Mouse (Mus musculus) midbrain, embryonic 15.5 days (tissue): ENCODE results near the gene A430078G23Rik. TPM values are rescaled to one million over a fixed set of nuclear protein-coding genes. Genes with fewer than 3 reads are reported as not detected.
A peak's percentile ranks its signal among the peaks of the same experiment; 100 is the strongest.

ENCODE experiments used
- ATAC-seq: fragments of 200-750 bp; cut with Nextera tagmentation; replicated peaks from 2 replicates; pipeline ENCODE4 v1.8.0; 2017; ENCODE audit warnings: moderate TSS enrichment
- H3K27ac ChIP-seq: fragments of 300-500 bp; sonication (generic); 2 replicates; pipeline ENCODE4 v1.5.1; 2015; ENCODE audit warnings: mild to moderate bottlenecking, inconsistent platforms
- H3K27me3 ChIP-seq: fragments of 300-500 bp; sonication (generic); replicated peaks from 2 replicates; pipeline ENCODE4 v1.6.1; 2015; ENCODE audit warnings: inconsistent platforms
- H3K36me3 ChIP-seq: fragments of 300-500 bp; sonication (generic); replicated peaks from 2 replicates; pipeline ENCODE4 v1.6.1; 2015; ENCODE audit warnings: inconsistent platforms
- H3K4me1 ChIP-seq: fragments of 300-500 bp; sonication (generic); 2 replicates; pipeline ENCODE4 v1.6.1; 2015; ENCODE audit warnings: inconsistent platforms
- H3K4me2 ChIP-seq: fragments of 300-500 bp; sonication (generic); 2 replicates; pipeline ENCODE4 v1.6.1; 2015; ENCODE audit warnings: inconsistent platforms, mild to moderate bottlenecking, moderate library complexity
- H3K4me3 ChIP-seq: fragments of 300-500 bp; sonication (generic); 2 replicates; pipeline ENCODE4 v1.5.1; 2015; ENCODE audit warnings: mild to moderate bottlenecking, inconsistent platforms
- H3K9ac ChIP-seq: fragments of 300-500 bp; sonication (generic); 2 replicates; pipeline ENCODE4 v1.6.1; 2015; ENCODE audit warnings: mild to moderate bottlenecking, inconsistent platforms
- H3K9me3 ChIP-seq: fragments of 300-500 bp; sonication (generic); 2 replicates; pipeline ENCODE4 v1.6.1; 2016; ENCODE audit warnings: inconsistent platforms
- WGBS: fragments of 180-500 bp; shearing (Covaris S2); methylation state at CpG from one replicate; pipeline ENCODE4 v1.1.7; 2015; ENCODE audit warnings: mixed read lengths; 5-methylcytosine and 5-hydroxymethylcytosine counted together
- polyA plus RNA-seq: library from polyadenylated mRNA; unstranded; fragments of >200 nt; fragmentation: Nextera tagmentation; extraction: Ambion mirVana; gene quantifications from 2 replicates; pipeline ENCODE4 v1.2.1, GENCODE M21; 2015

The A430078G23Rik gene
- polyA plus RNA-seq, 1 experiment from 2014 or later, result not detected

DNA sequence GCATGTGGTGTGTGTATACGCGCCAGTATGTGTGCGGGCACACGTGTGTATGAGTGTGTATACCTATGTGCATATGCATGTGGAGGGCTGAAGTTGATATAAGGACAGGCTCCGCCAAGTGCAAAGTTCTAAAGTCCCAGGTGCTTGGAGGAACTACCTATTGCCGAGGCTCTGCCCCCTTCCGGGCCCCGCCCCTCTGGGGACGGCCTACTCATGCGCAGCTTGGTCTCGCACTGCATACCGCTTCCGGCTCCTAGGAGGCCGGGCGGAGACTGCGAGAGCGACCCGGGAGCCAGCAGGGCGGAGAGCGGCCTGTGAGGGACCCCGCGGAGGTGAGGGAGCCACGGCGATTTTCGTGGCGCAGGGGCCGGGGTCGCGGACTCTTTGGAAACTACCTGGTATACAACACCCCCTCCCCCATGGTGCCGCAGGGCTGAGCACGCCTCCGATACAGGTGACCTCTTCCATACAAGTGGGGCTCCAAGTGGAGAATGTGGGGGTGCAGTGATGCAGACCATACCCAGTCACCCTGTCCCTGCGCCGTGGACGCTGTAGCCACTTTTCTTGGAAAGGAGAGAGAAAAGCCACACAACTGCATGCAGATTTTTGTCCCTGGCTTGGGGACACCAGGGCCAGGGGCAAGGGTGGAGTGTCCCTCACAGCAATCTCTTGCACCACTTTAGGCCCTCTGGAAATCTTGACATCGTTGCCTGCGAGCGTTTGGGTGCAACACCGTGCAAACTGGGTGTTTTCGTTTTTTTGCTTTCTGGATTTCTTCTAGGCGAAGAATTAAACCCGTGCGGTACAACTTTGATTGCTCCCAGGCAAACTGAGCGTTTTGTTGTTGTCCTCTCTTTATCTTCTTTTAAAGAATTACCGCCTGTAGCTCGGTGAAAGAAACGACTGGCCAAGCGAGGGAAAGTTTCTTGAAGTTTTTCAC is 39.8 kb downstream of the A430078G23Rik start, which contains the start of gene Arhgef18:
TSS of gene Arhgef18 (plus strand) at position 236 of the 940 bp plus-strand sequence.
- Histone ChIP-seq H3K9me3 (no peaks in the 10 kb centered on the region), H3K27me3 (no peaks in the 10 kb centered on the region), H3K4me2 (peak within 1 kb of the TSS; percentile 93), H3K4me1 (peaks cover 29% of the 10 kb centered on the region), H3K9ac (peak within 1 kb of the TSS; percentile 83), H3K36me3 (no peaks in the 10 kb centered on the region), H3K4me3 (peak within 1 kb of the TSS; percentile 88), H3K27ac (peak within 1 kb of the TSS; percentile 52)
- peak; percentile 99 for ATAC-seq
- under 1% methylated on average over 48 of the region's 48 CpGs for WGBS

DNA sequence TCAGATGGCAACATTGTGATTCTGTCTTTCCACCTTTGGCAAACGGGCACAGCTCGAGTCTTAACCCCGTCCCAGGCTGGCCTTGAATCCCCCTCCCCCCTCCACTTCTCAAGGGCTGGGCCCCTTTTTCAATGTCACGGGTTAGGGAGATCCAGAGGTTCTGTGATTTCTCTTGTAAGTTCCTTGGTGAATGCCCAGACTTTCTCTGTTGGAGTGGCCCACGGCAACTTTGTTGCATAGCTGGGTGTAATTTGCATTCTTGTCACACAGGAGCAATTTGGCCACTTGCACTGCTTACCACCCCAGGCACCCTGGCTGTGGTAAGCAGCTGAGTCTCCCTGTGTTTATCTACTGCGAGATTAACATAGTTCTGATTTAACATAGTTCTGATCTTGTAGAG is 41.4 kb downstream of the A430078G23Rik start:
- peaks cover 29% of the 10 kb centered on the region for H3K4me1 ChIP-seq
- no peaks in the 10 kb centered on the region for H3K9me3 ChIP-seq
- no peak overlapping the region for H3K9ac ChIP-seq
- H3K27ac ChIP-seq, result no peak overlapping the region
- 5% methylated on average over 6 of the region's 6 CpGs for WGBS
- H3K4me2 ChIP-seq, result peak overlapping the region; percentile 93; the same call in 1 of the 2 replicates
- ATAC-seq, result no peak
- no peak overlapping the region for H3K4me3 ChIP-seq
- H3K36me3 ChIP-seq, result no peaks in the 10 kb centered on the region
- H3K27me3 ChIP-seq, result no peaks in the 10 kb centered on the region

DNA sequence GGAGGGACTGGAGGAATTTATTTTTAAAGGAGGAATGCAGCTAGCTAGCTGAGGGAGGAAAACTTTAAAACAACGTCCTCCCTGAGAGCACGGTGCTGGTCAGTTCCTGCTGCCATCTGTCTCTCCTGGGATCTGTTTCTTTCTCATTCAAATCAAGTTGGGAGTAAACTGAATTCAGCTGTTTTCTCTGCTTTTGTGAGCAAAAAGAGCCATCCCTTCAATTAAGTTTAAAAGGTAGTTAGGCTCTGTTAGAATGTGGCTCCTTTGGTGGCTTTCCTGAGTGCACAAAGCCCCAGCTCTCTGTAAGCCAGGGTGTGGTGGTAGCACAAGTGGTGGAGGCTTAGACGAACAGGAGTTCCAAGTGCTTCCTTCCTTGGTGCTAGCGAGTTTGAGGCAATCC is 42.0 kb downstream of the A430078G23Rik start:
- WGBS, result 15% methylated on average over 4 of the region's 4 CpGs
- no peak for ATAC-seq
- Histone ChIP-seq H3K9me3 (no peaks in the 10 kb centered on the region), H3K27ac (0 out of 2 replicates have a peak overlapping the region, but pooled peaks have one; percentile 45), H3K27me3 (no peaks in the 10 kb centered on the region), H3K36me3 (no peaks in the 10 kb centered on the region), H3K4me2 (0 out of 2 replicates have a peak overlapping the region, but pooled peaks have one; percentile 93), H3K9ac (no peak overlapping the region), H3K4me3 (no peak overlapping the region), H3K4me1 (peaks cover 29% of the 10 kb centered on the region)

DNA sequence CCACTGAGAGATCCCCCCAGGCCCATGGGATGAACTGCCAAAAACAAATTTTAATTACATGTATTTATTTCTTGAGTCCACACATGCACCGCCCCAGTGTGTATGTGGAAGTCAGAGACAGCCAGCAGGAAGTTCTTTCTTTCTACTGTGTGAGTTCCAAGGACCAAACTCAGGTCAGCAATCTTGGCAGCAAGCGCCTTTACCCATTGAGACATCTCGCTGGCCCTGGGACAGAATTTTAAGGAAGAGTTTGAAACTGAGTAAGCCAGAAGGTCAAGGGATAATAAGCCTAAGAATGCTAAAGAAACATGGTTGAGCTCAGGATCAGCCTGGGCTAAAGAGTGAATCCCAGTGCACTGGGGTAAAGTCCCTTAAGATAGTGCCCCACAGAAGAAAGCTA is 44.4 kb downstream of the A430078G23Rik start:
- Histone ChIP-seq H3K9ac (no peak overlapping the region), H3K36me3 (no peaks in the 10 kb centered on the region), H3K9me3 (no peaks in the 10 kb centered on the region), H3K4me1 (peaks cover 25% of the 10 kb centered on the region), H3K27me3 (no peaks in the 10 kb centered on the region), H3K4me2 (no peak overlapping the region), H3K27ac (no peak overlapping the region), H3K4me3 (no peak overlapping the region)
- 93% methylated on average over 3 of the region's 3 CpGs for WGBS
- no peak for ATAC-seq

DNA sequence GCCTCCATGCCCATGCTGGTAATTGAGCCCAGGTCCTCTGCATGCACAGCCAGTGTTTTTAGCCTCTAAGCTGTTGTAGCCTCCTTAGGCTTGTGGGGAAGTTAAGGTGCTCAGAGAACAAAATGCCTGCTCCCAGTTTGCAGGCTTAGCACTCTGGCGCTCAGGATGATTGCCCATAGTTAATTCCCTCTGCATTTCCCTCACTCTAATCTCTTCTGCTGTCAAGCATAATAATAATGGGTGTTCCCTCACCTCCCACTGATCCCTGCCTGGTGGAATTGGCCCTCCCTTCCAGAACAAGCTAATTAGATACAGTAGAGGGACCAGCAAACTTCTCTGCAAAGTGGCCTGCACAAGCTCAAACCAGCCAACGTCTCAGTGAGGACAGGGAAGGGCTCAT is 47.3 kb downstream of the A430078G23Rik start:
- WGBS, result 23% methylated on average over 2 of the region's 2 CpGs
- Histone ChIP-seq H3K27ac (no peak overlapping the region), H3K36me3 (no peaks in the 10 kb centered on the region), H3K4me1 (no peaks in the 10 kb centered on the region; the same call in 1 of the 2 replicates), H3K9me3 (no peaks in the 10 kb centered on the region), H3K4me2 (no peak overlapping the region), H3K9ac (no peak overlapping the region), H3K27me3 (no peaks in the 10 kb centered on the region), H3K4me3 (no peak overlapping the region)
- no peak for ATAC-seq

DNA sequence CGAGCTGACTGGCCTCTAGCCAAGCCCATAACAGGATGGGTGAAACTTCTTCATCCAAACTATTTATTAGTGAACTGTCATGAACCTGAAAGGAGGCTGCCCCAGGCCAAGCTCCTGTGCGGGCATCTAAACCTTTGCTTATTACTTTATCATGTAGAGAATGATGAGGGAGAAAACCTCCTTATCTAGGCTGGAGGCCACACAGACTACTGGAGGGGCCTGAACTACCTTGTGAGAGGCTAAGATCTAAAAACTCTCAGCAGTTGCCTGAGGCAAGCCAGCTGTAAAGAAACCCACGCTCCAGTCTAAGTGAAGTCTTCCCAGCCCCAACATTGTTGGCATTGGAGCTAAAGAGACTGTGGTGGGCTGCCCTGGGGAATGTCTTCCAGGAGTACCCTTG is 54.2 kb downstream of the A430078G23Rik start:
- no peak for ATAC-seq
- WGBS, result 91% methylated on average over 3 of the region's 3 CpGs

DNA sequence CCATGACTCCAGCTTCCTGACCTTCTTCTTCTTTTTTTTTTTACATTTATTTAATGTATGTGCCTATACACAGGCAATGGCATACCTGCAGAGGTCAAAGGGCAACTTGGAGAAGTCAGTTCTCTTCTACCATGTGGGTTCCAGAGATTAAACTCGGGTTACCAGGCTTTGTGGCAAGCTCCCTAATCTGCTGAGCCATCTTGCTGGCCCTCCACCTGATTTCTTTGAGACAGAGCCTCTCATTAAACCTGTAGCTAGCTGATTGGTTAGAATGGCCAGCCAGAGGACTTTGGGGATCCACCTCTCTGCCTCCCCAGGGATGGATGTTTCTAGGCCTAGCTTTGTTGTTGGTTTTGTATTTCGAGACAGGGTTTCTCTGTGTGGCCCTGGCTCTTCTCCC is 57.9 kb downstream of the A430078G23Rik start:
- H3K9me3 ChIP-seq, result no peaks in the 10 kb centered on the region
- H3K27ac ChIP-seq, result no peak overlapping the region
- H3K4me2 ChIP-seq, result no peak overlapping the region
- H3K27me3 ChIP-seq, result no peaks in the 10 kb centered on the region
- no peaks in the 10 kb centered on the region for H3K36me3 ChIP-seq
- 86% methylated on average over 2 of the region's 2 CpGs for WGBS
- no peak for ATAC-seq
- no peak overlapping the region for H3K4me3 ChIP-seq
- no peak overlapping the region for H3K9ac ChIP-seq
- peaks cover 11% of the 10 kb centered on the region for H3K4me1 ChIP-seq

More for the DNA sequence above, 54.2 kb downstream of the A430078G23Rik start:
- no peak overlapping the region for H3K4me3 ChIP-seq
- H3K27ac ChIP-seq, result no peak overlapping the region
- no peak overlapping the region for H3K4me2 ChIP-seq
- H3K9me3 ChIP-seq, result no peaks in the 10 kb centered on the region
- no peaks in the 10 kb centered on the region for H3K36me3 ChIP-seq
- H3K9ac ChIP-seq, result no peak overlapping the region
- H3K27me3 ChIP-seq, result no peaks in the 10 kb centered on the region
- no peaks in the 10 kb centered on the region for H3K4me1 ChIP-seq

DNA sequence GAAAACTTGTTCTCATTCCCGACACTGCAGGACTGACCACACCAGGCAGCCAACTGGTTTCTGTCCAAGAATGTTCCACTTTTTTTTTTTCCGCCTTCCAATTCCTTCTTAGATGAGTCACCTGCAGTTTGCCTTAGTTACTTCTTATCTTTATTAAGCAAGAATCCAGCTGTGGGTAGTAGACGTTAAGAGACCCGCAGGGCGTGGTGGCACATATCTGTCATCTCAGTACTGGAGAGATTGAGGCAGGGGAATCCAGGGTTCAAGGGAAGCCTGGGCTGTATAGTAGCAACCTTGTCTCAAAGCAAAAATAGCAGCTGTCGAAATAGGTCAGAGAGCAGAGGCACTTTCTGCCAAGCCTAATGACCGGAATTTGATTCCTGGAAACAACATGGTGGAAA is 58.7 kb downstream of the A430078G23Rik start:
- Histone ChIP-seq H3K36me3 (no peaks in the 10 kb centered on the region), H3K27ac (no peak overlapping the region), H3K27me3 (no peaks in the 10 kb centered on the region), H3K4me1 (peaks cover 18% of the 10 kb centered on the region), H3K9me3 (no peaks in the 10 kb centered on the region), H3K4me2 (no peak overlapping the region), H3K4me3 (no peak overlapping the region), H3K9ac (no peak overlapping the region)
- ATAC-seq, result no peak
- WGBS, result 93% methylated on average over 7 of the region's 7 CpGs

DNA sequence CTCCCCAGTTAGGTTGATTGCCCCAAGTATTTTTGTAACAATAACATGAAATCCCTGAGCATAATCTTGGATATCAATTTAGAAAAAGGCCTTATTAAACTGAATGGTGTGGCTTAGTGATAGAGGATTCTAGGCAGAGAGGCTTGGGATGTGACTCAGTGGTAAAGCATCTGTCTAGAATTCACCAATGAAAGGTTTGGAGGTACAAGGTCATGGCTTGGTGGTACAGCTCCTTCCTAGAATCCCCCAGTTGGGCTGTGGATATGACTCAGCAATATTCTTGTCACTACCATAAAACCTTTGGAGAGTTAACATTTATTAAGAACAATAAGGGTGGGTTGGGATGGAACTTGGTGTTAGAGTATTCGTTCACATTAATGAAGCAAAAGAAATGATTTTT is 59.6 kb downstream of the A430078G23Rik start:
- Histone ChIP-seq H3K4me3 (no peak overlapping the region), H3K4me1 (peaks cover 27% of the 10 kb centered on the region), H3K36me3 (no peaks in the 10 kb centered on the region), H3K27ac (no peak overlapping the region), H3K9me3 (no peaks in the 10 kb centered on the region), H3K9ac (no peak overlapping the region), H3K27me3 (no peaks in the 10 kb centered on the region), H3K4me2 (no peak overlapping the region)
- ATAC-seq, result no peak
- WGBS, result 94% methylated on average over 1 of the region's 1 CpGs

DNA sequence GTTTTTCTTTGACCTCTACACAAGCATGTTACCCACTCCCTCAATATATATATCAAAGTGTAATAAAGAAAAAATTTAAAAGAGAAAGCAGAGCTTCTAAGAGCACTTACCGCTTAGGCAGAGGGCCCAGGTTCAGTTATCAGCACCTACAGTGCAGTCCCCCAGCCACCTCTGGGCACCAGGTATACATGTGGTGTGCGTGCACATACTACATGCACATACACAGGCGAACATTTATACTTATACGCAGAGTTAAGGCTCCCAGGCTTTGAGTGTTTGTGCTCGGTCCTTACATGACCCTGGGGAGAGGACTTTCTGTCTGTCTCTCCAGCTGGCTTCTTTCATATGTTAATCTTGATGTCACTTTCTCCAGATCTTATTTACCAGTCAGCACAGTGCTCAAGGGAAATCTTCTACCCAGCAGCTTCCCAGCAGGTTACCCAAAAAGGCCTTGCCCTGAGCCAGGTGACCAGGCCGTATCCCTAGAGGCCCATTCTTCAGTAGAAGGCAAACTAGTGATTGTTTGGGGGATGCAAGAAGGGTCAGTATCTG is 61.5 kb downstream of the A430078G23Rik start:
- H3K36me3 ChIP-seq, result no peaks in the 10 kb centered on the region
- H3K9me3 ChIP-seq, result no peaks in the 10 kb centered on the region
- no peak overlapping the region for H3K4me2 ChIP-seq
- WGBS, result 35% methylated on average over 6 of the region's 6 CpGs
- H3K27ac ChIP-seq, result no peak overlapping the region
- H3K4me3 ChIP-seq, result no peak overlapping the region
- H3K9ac ChIP-seq, result no peak overlapping the region
- peaks cover 32% of the 10 kb centered on the region for H3K4me1 ChIP-seq
- ATAC-seq, result no peak
- no peaks in the 10 kb centered on the region for H3K27me3 ChIP-seq

DNA sequence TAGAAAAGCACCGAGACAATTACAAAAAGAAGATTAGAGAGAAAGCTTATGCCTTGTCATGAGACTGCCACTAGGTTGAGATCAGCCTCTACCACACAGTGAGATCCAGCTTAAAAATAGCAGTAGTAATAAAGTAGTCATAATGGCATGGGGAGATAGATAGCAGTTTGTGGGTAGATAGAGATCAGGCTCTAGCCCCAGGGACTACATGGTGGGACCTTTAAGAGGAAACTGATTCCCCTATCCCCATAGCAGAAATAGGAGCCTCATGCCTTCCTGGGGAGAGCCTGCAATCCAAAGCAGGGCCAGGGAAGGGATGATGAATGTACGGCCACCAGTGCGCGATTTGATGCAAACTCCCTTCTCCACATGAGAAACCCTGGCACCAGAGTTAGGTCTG is 62.0 kb downstream of the A430078G23Rik start:
- H3K9me3 ChIP-seq, result no peaks in the 10 kb centered on the region
- no peak for ATAC-seq
- no peaks in the 10 kb centered on the region for H3K27me3 ChIP-seq
- no peak overlapping the region for H3K4me2 ChIP-seq
- no peak overlapping the region for H3K4me3 ChIP-seq
- H3K27ac ChIP-seq, result no peak overlapping the region
- H3K9ac ChIP-seq, result no peak overlapping the region
- WGBS, result 53% methylated on average over 4 of the region's 4 CpGs
- H3K4me1 ChIP-seq, result peaks cover 32% of the 10 kb centered on the region
- no peaks in the 10 kb centered on the region for H3K36me3 ChIP-seq

DNA sequence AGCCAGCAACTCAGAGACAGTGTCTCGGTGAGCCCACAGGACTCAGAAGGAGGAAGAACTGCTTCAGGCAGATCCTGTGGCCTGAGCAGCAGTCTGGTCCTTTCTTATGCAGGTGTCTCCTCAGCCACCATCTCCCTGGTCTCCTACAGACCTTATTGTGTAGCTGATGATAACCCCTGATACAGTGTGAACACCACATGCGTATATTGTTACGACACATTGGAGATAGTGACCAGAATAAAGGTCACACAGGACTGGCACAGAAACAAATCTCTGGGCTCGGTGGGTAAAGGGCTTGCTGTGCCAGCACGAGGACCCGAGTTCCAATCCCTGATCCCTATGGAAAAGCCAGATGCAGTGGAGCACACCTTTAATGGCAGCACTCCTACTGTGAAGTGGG is 62.4 kb downstream of the A430078G23Rik start:
- Histone ChIP-seq H3K9me3 (no peaks in the 10 kb centered on the region), H3K4me1 (peaks cover 32% of the 10 kb centered on the region), H3K36me3 (no peaks in the 10 kb centered on the region), H3K9ac (no peak overlapping the region), H3K27me3 (no peaks in the 10 kb centered on the region), H3K27ac (no peak overlapping the region), H3K4me2 (no peak overlapping the region), H3K4me3 (no peak overlapping the region)
- WGBS, result 93% methylated on average over 6 of the region's 6 CpGs
- ATAC-seq, result no peak
